Mouse (Mus musculus): ENCODE data around the gene H2al1b.

Gene H2al1b

GRCm38 (mm10) chrX:11346756-11347155 lies 44.5 kb downstream of the H2al1b start:
- DNase-seq (ENCODE audit: low spot score), result no peak
